Mouse (Mus musculus) forebrain, embryonic 11.5 days (tissue): ENCODE data around the gene Tmprss6. TPM values are rescaled to one million over a fixed set of nuclear protein-coding genes. Genes with fewer than 3 reads are reported as not detected.
A peak's percentile ranks its signal among the peaks of the same experiment; 100 is the strongest.

Experiments
- ATAC-seq: fragments of 200-750 bp; cut with Nextera tagmentation; replicated peaks from 2 replicates; pipeline ENCODE4 v1.8.0; 2017; ENCODE audit warnings: moderate TSS enrichment; ENCODE audit not compliant: low FRiP score
- DNase-seq: peaks from one replicate; pipeline ENCODE4 v3.0.0-alpha.2; 2017; ENCODE audit warnings: low spot score
- H3K27ac ChIP-seq: fragments of 300-500 bp; sonication (generic); 2 replicates; pipeline ENCODE4 v1.5.1; 2014; ENCODE audit warnings: low read depth, low read length
- H3K27me3 ChIP-seq: fragments of 300-500 bp; sonication (generic); 2 replicates; pipeline ENCODE4 v1.6.1; 2014; ENCODE audit warnings: mild to moderate bottlenecking, low read length, mixed read lengths; ENCODE audit not compliant: control insufficient read depth, insufficient read depth
- H3K36me3 ChIP-seq: fragments of 300-500 bp; sonication (generic); 2 replicates; pipeline ENCODE4 v1.6.1; 2014; ENCODE audit warnings: mild to moderate bottlenecking, low read length, moderate library complexity, mixed read lengths; ENCODE audit not compliant: control insufficient read depth, insufficient read depth
- H3K4me1 ChIP-seq: fragments of 300-500 bp; sonication (generic); replicated peaks from 2 replicates; pipeline ENCODE4 v1.6.1; 2014; ENCODE audit warnings: low read length, mixed read lengths; ENCODE audit not compliant: control insufficient read depth, insufficient read depth
- H3K4me2 ChIP-seq: fragments of 300-500 bp; sonication (generic); 2 replicates; pipeline ENCODE4 v1.6.1; 2014; ENCODE audit warnings: low read depth, mild to moderate bottlenecking, low read length, moderate library complexity, mixed read lengths; ENCODE audit not compliant: severe bottlenecking
- H3K4me3 ChIP-seq: fragments of 300-500 bp; sonication (generic); 2 replicates; pipeline ENCODE4 v1.5.1; 2014; ENCODE audit warnings: low read depth, low read length
- H3K9ac ChIP-seq: fragments of 300-500 bp; sonication (generic); 2 replicates; pipeline ENCODE4 v1.6.1; 2014; ENCODE audit warnings: low read length
- H3K9me3 ChIP-seq: fragments of 300-500 bp; sonication (generic); 2 replicates; pipeline ENCODE4 v1.6.1; 2016; ENCODE audit warnings: low read length, mixed read lengths; ENCODE audit not compliant: control insufficient read depth
- WGBS: fragments of 180-500 bp; shearing (Covaris S2); extraction: QIAGEN DNeasy Blood & Tissue Kit; methylation state at CpG from one replicate; pipeline ENCODE4 v1.1.7; 2014; 5-methylcytosine and 5-hydroxymethylcytosine counted together
- polyA plus RNA-seq: library from polyadenylated mRNA; unstranded; fragments of >200 nt; fragmentation: Nextera tagmentation; extraction: Ambion mirVana; gene quantifications from 2 replicates; pipeline ENCODE4 v1.2.1, GENCODE M21; 2014

Tmprss6 gene
- polyA plus RNA-seq, 1 experiment from 2014 or later, result 0.79 TPM

- Histone ChIP-seq H3K4me3 (peak overlapping the region; percentile 21; the same call in 1 of the 2 replicates), H3K4me1 (peaks cover 16% of the 10 kb centered on the region), H3K27me3 (no peaks in the 10 kb centered on the region; the same call in 1 of the 2 replicates), H3K9ac (peak overlapping the region; percentile 51), H3K9me3 (no peaks in the 10 kb centered on the region), H3K27ac (0 out of 2 replicates have a peak overlapping the region, but pooled peaks have one; percentile 3), H3K4me2 (peak overlapping the region; percentile 51), H3K36me3 (no peaks in the 10 kb centered on the region; the same call in 1 of the 2 replicates)
- WGBS, result 12% methylated on average over 23 of the region's 23 CpGs
- peak; percentile 24; the same call in 1 of the 2 replicates for ATAC-seq
- DNase-seq, result peak; percentile 68
Measured at GRCm38 (mm10) chr15:78437237-78438017, 31.0 kb downstream of the Tmprss6 start.

DNA sequence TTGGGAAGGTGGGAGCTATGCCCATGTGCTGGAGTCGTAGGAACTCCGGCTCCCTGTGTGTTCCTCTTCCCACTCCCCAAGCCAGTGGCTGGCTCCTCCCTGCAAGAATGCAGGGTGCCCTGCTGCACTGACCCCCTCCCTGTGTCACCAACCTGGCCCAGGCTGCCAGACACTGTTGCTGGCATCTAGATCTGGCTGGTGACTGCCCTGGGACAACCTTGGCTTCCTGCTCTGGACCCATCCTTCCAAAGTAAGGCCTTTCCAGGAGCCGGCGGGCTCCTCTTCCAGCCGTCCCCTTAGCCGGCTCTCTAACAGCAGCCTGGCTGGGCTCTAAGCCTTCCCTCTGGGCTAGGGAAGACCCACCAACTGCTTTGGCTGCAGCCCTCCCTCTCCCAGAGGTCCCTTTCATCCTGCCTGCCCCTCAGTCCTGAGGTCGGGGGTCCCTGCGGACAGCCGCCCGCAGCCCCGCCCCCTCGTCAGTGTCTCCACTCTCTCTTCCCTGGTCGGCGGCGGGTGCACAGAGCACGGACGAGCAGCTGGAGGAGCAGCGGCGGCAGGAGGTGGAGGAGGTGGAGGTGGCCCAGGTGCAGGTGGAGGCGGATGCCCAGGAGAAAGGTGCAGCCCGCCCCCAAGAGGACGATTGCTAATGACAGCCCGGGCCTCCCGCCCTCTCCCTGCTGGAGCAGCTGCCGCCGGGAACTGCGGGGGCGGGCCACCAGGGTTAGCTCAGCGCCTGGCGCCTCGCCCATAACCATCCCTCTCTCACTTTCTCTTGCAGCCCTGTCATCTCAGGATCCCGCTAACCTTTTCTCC is 31.8 kb downstream of the Tmprss6 start:
- H3K4me1 ChIP-seq, result peaks cover 16% of the 10 kb centered on the region
- 0 out of 2 replicates have a peak overlapping the region, but pooled peaks have one; percentile 3 for H3K27ac ChIP-seq
- H3K9me3 ChIP-seq, result no peaks in the 10 kb centered on the region
- H3K27me3 ChIP-seq, result no peaks in the 10 kb centered on the region; the same call in 1 of the 2 replicates
- peak overlapping the region; percentile 21 for H3K4me3 ChIP-seq
- peaks cover 3% of the 10 kb centered on the region; the same call in 1 of the 2 replicates for H3K36me3 ChIP-seq
- peak overlapping the region; percentile 51 for H3K4me2 ChIP-seq
- H3K9ac ChIP-seq, result peak overlapping the region; percentile 51
- ATAC-seq (peak; percentile 51), DNase-seq (peak; percentile 81)
- WGBS, result 6% methylated on average over 28 of the region's 32 CpGs

- WGBS, result 89% methylated on average over 11 of the region's 11 CpGs
- H3K36me3 ChIP-seq, result peaks cover 3% of the 10 kb centered on the region; the same call in 1 of the 2 replicates
- ATAC-seq, result no peak; the same call in 1 of the 2 replicates
Measured at GRCm38 (mm10) chr15:78435681-78436080, 32.8 kb downstream of the Tmprss6 start.

GRCm38 (mm10) chr15:78434896-78435520 is 33.4 kb downstream of the Tmprss6 start:
- H3K4me2 ChIP-seq, result no peak overlapping the region
- H3K36me3 ChIP-seq, result peaks cover 3% of the 10 kb centered on the region; the same call in 1 of the 2 replicates
- no peak; the same call in 1 of the 2 replicates for ATAC-seq
- no peaks in the 10 kb centered on the region for H3K9me3 ChIP-seq
- no peak overlapping the region for H3K9ac ChIP-seq
- WGBS, result 26% methylated on average over 6 of the region's 6 CpGs
- H3K27ac ChIP-seq, result no peak overlapping the region
- no peak overlapping the region for H3K4me3 ChIP-seq
- DNase-seq, result peak; percentile 74
- peaks cover 16% of the 10 kb centered on the region for H3K4me1 ChIP-seq
- H3K27me3 ChIP-seq, result no peaks in the 10 kb centered on the region; the same call in 1 of the 2 replicates

More at GRCm38 (mm10) chr15:78435681-78436080, 32.8 kb downstream of the Tmprss6 start:
- H3K9ac ChIP-seq, result no peak overlapping the region
- no peaks in the 10 kb centered on the region for H3K9me3 ChIP-seq
- peaks cover 16% of the 10 kb centered on the region for H3K4me1 ChIP-seq
- no peak overlapping the region for H3K4me3 ChIP-seq
- H3K4me2 ChIP-seq, result no peak overlapping the region
- no peak overlapping the region for H3K27ac ChIP-seq
- H3K27me3 ChIP-seq, result no peaks in the 10 kb centered on the region; the same call in 1 of the 2 replicates
- no peak for DNase-seq

DNA sequence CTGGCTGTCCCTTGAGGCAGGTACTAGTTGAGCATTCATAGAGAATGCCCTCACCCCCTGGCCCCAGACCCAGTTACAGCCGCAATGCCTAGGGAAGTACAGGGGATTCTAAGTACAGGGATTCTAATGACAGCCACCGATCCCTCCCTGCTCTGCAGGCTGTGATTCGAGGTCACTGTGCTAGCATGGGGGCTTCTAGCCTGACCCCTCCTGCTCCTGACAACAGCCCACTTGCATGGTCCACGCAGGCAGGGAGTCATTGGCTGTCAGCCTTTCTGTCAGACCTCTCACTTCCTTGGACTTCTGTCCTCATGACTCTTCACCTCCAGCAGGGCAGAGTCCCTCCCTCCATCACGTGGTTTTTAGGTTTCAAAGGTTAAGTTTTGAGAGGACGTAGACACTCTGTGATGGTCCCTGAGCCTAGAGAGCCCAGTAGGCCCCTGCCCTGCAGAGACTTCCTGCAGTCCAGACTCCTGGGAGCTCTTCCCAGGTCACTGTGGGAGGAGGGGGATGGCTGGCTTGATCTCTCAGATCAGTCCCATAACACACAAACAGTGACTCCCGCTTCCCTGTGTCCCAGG is 36.8 kb downstream of the Tmprss6 start:
- Histone ChIP-seq H3K4me3 (no peak overlapping the region), H3K9me3 (no peaks in the 10 kb centered on the region), H3K4me2 (no peak overlapping the region), H3K36me3 (peaks cover 3% of the 10 kb centered on the region; the same call in 1 of the 2 replicates), H3K27me3 (no peaks in the 10 kb centered on the region), H3K4me1 (peaks cover 8% of the 10 kb centered on the region), H3K9ac (no peak overlapping the region), H3K27ac (no peak overlapping the region)
- WGBS, result 86% methylated on average over 7 of the region's 7 CpGs
- ATAC-seq, result no peak
- DNase-seq, result no peak

DNA sequence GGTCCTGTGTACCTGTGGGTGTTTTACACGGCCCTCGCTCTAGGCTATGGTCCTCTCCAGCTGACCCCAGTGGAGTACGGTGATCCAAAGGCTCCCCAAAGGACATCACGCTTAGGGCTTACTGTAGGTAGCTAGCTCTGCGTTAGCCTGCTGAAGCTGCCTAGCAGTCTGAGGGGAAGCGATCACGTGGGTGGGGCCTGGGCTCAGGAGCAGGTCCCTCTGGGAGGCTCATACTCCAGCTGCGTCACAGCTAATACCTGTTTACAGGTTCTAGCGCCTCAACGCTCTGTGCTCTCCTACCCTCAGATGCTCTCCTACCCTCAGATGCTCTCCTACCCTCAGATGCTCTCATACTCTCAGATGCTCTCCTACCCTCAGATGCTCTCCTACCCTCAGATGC is 37.6 kb downstream of the Tmprss6 start:
- Histone ChIP-seq H3K9ac (no peak overlapping the region), H3K4me3 (no peak overlapping the region), H3K4me1 (peaks cover 2% of the 10 kb centered on the region; the same call in 1 of the 2 replicates), H3K27me3 (no peaks in the 10 kb centered on the region), H3K4me2 (no peak overlapping the region), H3K27ac (no peak overlapping the region), H3K36me3 (peaks cover 3% of the 10 kb centered on the region; the same call in 1 of the 2 replicates), H3K9me3 (no peaks in the 10 kb centered on the region)
- ATAC-seq (no peak), DNase-seq (no peak)
- 87% methylated on average over 10 of the region's 10 CpGs for WGBS

- Histone ChIP-seq H3K4me3 (no peak overlapping the region), H3K4me2 (peak overlapping the region; percentile 76; the same call in 1 of the 2 replicates), H3K9me3 (no peaks in the 10 kb centered on the region), H3K27me3 (no peaks in the 10 kb centered on the region), H3K36me3 (peaks cover 3% of the 10 kb centered on the region; the same call in 1 of the 2 replicates), H3K27ac (no peak overlapping the region), H3K4me1 (peaks cover 2% of the 10 kb centered on the region; the same call in 1 of the 2 replicates), H3K9ac (peak overlapping the region; percentile 65; the same call in 1 of the 2 replicates)
- no peak for ATAC-seq
- no peak for DNase-seq
- 91% methylated on average over 13 of the region's 13 CpGs for WGBS
Measured at GRCm38 (mm10) chr15:78429871-78430622, 38.4 kb downstream of the Tmprss6 start.
